Mouse (Mus musculus): ENCODE results near the gene Lrwd1. TPM values are rescaled to one million over a fixed set of nuclear protein-coding genes. Genes with fewer than 3 reads are reported as not detected.

Lrwd1 gene
- polyA plus RNA-seq, 1 experiment from 2014 or later, result 64.8 TPM

DNA sequence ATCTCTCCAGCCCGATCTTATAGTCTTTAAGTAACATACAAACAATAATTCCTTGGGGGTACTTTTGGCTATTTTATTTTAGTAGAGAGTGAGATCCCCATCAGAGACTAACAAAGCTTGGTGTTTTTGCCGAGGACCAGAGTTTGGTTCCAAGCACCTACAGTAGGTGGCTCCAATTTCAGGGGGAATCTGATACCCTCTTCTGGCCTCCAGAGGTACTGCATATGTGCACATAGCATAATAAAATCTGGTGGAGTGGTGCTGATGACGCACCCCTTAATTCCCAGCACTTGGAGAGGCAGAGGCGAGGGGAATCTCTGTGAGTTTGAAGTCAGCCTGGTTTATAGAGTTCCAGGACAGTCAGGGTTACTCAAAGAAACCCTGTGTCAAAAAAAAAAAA, 53.5 kb downstream of the Lrwd1 start:
- 78% methylated on average over 4 of the region's 4 CpGs for WGBS
- Histone ChIP-seq H3K27ac (no peak overlapping the region), H3K4me1 (peaks cover 32% of the 10 kb centered on the region), H3K27me3 (ENCODE audit: poor library complexity, severe bottlenecking) (peaks cover 35% of the 10 kb centered on the region), H3K4me3 (no peak overlapping the region), H3K36me3 (replicated peaks) (no peaks in the 10 kb centered on the region), H3K9me3 (no peaks in the 10 kb centered on the region)
- no peak for DNase-seq (ENCODE audit: extremely low spot score, low spot score)

DNA sequence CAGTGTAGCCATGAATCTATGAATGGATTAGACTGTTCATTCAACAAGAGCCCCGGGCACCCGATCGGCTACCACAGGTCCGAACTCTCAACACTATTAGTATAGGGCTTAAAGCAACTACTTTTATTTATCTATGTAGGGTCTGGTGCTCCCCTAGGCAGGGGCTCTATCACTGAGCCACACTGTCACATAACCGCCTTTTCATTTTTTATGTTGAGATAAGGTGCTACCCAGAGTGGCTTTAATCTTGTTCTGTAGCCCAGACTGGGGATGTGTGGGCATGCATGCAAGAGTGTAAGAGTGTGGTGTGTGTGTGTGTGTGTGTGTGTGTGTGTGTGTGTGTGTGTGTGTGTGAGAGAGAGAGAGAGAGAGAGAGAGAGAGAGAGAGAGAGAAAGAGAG, 57.7 kb downstream of the Lrwd1 start:
- Histone ChIP-seq H3K27me3 (ENCODE audit: poor library complexity, severe bottlenecking) (no peaks in the 10 kb centered on the region), H3K9me3 (no peaks in the 10 kb centered on the region), H3K4me1 (peaks cover under 1% of the 10 kb centered on the region), H3K36me3 (replicated peaks) (no peaks in the 10 kb centered on the region), H3K27ac (no peak overlapping the region), H3K4me3 (no peak overlapping the region)
- DNase-seq (ENCODE audit: extremely low spot score, low spot score), result no peak
- 97% methylated on average over 5 of the region's 5 CpGs for WGBS

DNA sequence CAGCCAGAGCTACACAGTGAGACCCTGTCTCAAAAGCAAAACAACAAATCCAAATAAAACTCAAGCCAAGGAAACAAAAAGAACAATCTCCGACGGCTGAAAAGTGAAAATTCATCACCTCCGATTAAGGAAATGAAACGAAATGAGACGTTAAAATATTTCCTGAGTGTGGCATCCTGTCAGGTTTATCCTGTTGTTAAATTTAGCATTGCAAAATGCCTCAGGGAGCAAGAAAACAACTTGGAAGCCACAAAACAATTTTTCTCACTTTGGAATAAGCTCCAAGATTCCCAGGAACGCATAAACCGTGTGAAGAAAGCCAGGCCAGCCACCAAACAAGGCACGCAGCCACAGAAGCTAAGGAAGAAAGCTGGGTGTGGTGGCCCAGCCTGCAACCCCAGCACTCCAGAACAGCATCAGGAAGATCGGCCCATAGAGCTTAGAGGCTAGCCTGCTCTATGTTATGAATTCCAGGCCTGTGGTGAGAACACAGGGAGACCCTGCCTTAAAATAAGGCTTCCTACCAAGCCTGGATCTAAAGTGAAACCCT, 58.8 kb downstream of the Lrwd1 start:
- Histone ChIP-seq H3K27me3 (ENCODE audit: poor library complexity, severe bottlenecking) (no peaks in the 10 kb centered on the region), H3K4me3 (no peak overlapping the region), H3K9me3 (no peaks in the 10 kb centered on the region), H3K4me1 (no peaks in the 10 kb centered on the region), H3K36me3 (replicated peaks) (no peaks in the 10 kb centered on the region), H3K27ac (no peak overlapping the region)
- no peak for DNase-seq (ENCODE audit: extremely low spot score, low spot score)
- 91% methylated on average over 9 of the region's 9 CpGs for WGBS

DNA sequence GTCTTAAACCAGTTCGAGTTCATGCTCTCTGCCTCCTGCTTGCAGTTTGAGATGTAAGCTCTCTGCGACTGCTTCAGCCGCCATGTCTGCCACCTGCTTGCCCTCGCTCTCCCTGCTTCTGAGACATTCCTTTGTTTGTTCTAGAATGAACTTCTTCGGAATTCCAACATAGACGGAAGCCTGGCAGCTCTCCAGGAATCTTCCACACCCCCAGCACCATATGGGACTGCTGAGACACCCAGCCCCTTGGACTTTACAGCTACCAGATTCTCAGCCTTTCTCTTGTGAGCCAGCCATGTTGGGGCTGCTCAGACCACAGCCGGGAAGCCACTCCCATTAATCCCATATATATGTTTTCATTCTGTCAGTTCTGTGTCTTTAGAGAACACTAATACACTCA, 59.6 kb downstream of the Lrwd1 start:
- H3K27ac ChIP-seq, result no peak overlapping the region
- 72% methylated on average over 7 of the region's 7 CpGs for WGBS

DNA sequence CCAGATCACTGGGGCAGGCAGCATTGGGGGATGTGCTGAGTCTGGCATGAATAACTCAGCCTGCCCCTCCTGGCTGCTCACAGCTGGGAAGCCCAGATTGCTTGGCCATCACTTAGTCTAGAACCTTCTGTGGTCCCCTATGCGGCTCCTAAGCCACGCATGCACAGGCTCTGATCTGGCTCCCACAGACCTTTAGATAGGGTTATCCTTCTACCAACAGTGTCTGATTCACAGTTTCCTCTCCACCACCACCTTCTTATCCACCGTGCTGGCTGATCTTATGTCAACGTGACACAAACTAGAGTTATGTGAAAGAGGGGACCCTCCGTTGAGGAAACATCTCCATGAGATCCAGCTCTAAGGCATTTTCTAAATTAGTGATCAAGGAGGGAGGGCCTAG, 60.8 kb downstream of the Lrwd1 start:
- Histone ChIP-seq H3K4me1 (no peaks in the 10 kb centered on the region), H3K4me3 (no peak overlapping the region), H3K9me3 (no peaks in the 10 kb centered on the region), H3K27ac (no peak overlapping the region), H3K27me3 (ENCODE audit: poor library complexity, severe bottlenecking) (no peaks in the 10 kb centered on the region), H3K36me3 (replicated peaks) (no peaks in the 10 kb centered on the region)
- no peak for DNase-seq (ENCODE audit: extremely low spot score, low spot score)
- WGBS, result 94% methylated on average over 5 of the region's 5 CpGs

More for the DNA sequence above, 59.6 kb downstream of the Lrwd1 start:
- Histone ChIP-seq H3K9me3 (no peaks in the 10 kb centered on the region), H3K36me3 (replicated peaks) (no peaks in the 10 kb centered on the region), H3K27me3 (ENCODE audit: poor library complexity, severe bottlenecking) (no peaks in the 10 kb centered on the region), H3K4me1 (no peaks in the 10 kb centered on the region), H3K4me3 (no peak overlapping the region)
- DNase-seq (ENCODE audit: extremely low spot score, low spot score), result no peak

DNA sequence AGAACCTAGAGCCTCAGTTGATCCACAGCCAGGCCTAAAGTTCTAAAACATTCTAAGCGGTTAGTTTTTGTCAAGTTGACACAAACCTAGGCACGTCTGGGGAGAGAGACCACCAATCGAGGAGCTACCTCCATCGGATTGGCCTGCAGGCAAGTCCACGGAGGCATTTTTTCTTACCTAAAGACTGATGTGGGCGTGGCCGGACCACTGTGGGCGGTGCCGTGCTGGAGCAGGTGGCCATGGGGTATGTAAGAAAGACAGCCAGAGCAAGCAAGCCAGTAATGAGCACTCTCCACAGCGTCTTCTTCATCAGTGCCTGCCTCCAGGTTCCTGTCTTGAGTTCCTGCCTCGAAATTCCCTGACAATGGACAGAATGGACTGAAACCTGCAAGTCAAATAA, 62.3 kb downstream of the Lrwd1 start:
- no peaks in the 10 kb centered on the region for H3K36me3 ChIP-seq (replicated peaks)
- WGBS, result 70% methylated on average over 11 of the region's 11 CpGs
- no peak for DNase-seq (ENCODE audit: extremely low spot score, low spot score)
- no peaks in the 10 kb centered on the region for H3K27me3 ChIP-seq (ENCODE audit: poor library complexity, severe bottlenecking)
- H3K4me3 ChIP-seq, result no peak overlapping the region
- no peaks in the 10 kb centered on the region for H3K4me1 ChIP-seq
- H3K27ac ChIP-seq, result no peak overlapping the region
- no peaks in the 10 kb centered on the region for H3K9me3 ChIP-seq

DNA sequence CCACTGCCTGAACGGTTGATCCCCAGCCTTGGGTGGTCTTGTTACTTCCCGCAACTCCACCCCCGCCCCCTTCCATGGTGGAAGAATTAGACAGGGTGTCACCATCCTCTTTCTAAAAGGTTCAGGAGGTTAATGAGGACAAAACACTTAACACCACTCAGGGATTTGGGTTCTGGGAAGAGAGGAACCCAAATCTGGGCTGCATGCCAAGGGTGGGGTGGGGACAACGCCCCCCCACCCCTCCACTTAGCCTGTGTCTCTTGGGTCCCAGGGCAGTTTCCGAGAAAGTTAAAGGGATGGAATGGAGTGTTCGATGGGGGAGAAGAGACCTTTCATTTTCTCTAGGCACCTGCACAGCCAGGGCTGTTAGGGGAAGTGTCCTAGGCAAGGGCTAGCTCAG, 62.8 kb downstream of the Lrwd1 start:
- no peaks in the 10 kb centered on the region for H3K4me1 ChIP-seq
- H3K9me3 ChIP-seq, result no peaks in the 10 kb centered on the region
- no peak overlapping the region for H3K27ac ChIP-seq
- no peaks in the 10 kb centered on the region for H3K36me3 ChIP-seq (replicated peaks)
- H3K4me3 ChIP-seq, result no peak overlapping the region
- no peaks in the 10 kb centered on the region for H3K27me3 ChIP-seq (ENCODE audit: poor library complexity, severe bottlenecking)
- DNase-seq (ENCODE audit: extremely low spot score, low spot score), result no peak
- 74% methylated on average over 6 of the region's 6 CpGs for WGBS

Small RNAs within 50 kb of the gene (microRNA-seq; reads per million reads assigned to microRNA genes)
- 0.90 reads per million for gene Mir7035

Other genes starting within 250 kb of the Lrwd1 start
- gene Hspb1, start 248.2 kb downstream of the Lrwd1 start, polyA plus RNA-seq (2016; fragmentation: Nextera tagmentation; extraction: Ambion mirVana), result 7.2 and 7.6 TPM in 2 replicates
- gene Ywhag, start 201.5 kb downstream of the Lrwd1 start, polyA plus RNA-seq (2016; fragmentation: Nextera tagmentation; extraction: Ambion mirVana), result 264 and 283 TPM in 2 replicates
- gene Ssc4d, start 161.5 kb downstream of the Lrwd1 start, polyA plus RNA-seq (2016; fragmentation: Nextera tagmentation; extraction: Ambion mirVana), result 1.7 and 1.9 TPM in 2 replicates
- 0.12 TPM in 1 of 2 replicates, not detected in the other for gene Zp3, start 156.0 kb downstream of the Lrwd1 start, polyA plus RNA-seq (2016; fragmentation: Nextera tagmentation; extraction: Ambion mirVana)
- gene Dtx2, start 141.3 kb downstream of the Lrwd1 start, polyA plus RNA-seq (2016; fragmentation: Nextera tagmentation; extraction: Ambion mirVana), result 33.9 and 41.1 TPM in 2 replicates
- 0.09 TPM in 1 of 2 replicates, not detected in the other for gene Upk3b, start 97.6 kb downstream of the Lrwd1 start, polyA plus RNA-seq (2016; fragmentation: Nextera tagmentation; extraction: Ambion mirVana)
- 1.5 and 1.7 TPM in 2 replicates for gene Upk3bl, start 81.6 kb downstream of the Lrwd1 start, polyA plus RNA-seq (2016; fragmentation: Nextera tagmentation; extraction: Ambion mirVana)
- 3.8 and 5.1 TPM in 2 replicates for gene Rasa4, start 52.2 kb downstream of the Lrwd1 start, polyA plus RNA-seq (2016; fragmentation: Nextera tagmentation; extraction: Ambion mirVana)
- gene Polr2j, start 19.4 kb downstream of the Lrwd1 start, polyA plus RNA-seq (2016; fragmentation: Nextera tagmentation; extraction: Ambion mirVana), result 299 and 302 TPM in 2 replicates
- gene Alkbh4, start 72 bp upstream of the Lrwd1 start, polyA plus RNA-seq (2016; fragmentation: Nextera tagmentation; extraction: Ambion mirVana), result 24.4 and 25.6 TPM in 2 replicates
- gene Orai2, start 34.6 kb upstream of the Lrwd1 start, polyA plus RNA-seq (2016; fragmentation: Nextera tagmentation; extraction: Ambion mirVana), result 7.4 and 7.5 TPM in 2 replicates
- 62.3 and 69.2 TPM in 2 replicates for gene Prkrip1, start 62.9 kb upstream of the Lrwd1 start, polyA plus RNA-seq (2016; fragmentation: Nextera tagmentation; extraction: Ambion mirVana)
- gene Sh2b2, start 110.5 kb upstream of the Lrwd1 start, polyA plus RNA-seq (2016; fragmentation: Nextera tagmentation; extraction: Ambion mirVana), result 12.5 and 13.1 TPM in 2 replicates

All from forebrain, embryonic 10.5 days (tissue).